Mouse (Mus musculus): ENCODE data around the gene Ttc9. TPM values are rescaled to one million over a fixed set of nuclear protein-coding genes. Genes with fewer than 3 reads are reported as not detected.

The Ttc9 gene
- polyA plus RNA-seq, 1 experiment from 2014 or later = 1.2 TPM

DNA sequence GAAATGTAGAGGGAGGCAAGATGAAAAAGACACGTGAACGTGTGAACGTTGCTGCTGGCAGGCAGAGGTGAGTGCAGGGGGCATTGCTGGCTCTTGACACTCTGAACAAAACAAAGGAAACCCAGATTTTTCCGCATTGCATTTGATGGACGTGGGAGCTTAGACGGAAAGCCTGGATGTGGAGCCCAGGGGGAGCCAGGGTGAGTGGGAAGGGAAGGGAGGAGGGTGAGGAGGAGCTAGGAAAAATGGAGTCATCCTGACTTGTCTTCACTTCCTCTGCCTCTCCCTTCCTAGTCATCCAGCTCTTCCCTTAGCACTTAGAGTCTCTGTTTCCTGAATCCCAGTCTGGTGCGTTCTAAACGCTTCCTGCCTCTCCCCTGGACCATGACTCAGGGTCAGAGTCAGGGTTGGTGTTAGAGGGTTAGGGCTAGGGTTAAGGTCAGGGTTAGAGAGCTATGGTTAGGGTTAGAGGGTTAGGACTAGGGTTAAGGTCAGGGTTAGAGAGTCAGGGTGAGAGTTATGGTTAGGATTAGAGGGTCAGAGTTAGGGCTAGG, 60.2 kb downstream of the Ttc9 start:
- ATAC-seq = no peak
- TF ChIP-seq CTCF (IDR thresholded peaks at IDR 0.05; ENCODE audit: low read depth) = no peak
- H3K36me3 ChIP-seq (ENCODE audit: control insufficient read depth, insufficient read depth) = no peaks in the 10 kb centered on the region
- no peak overlapping the region for H3K27ac ChIP-seq (ENCODE audit: low read depth, low read length)
- no peaks in the 10 kb centered on the region for H3K9me3 ChIP-seq (ENCODE audit: control insufficient read depth)
- H3K9ac ChIP-seq (ENCODE audit: low read depth, low read length) = no peak overlapping the region
- H3K4me3 ChIP-seq (ENCODE audit: low read depth, low read length) = no peak overlapping the region
- WGBS = 40% methylated on average over 8 of the region's 8 CpGs
- no peaks in the 10 kb centered on the region for H3K4me1 ChIP-seq (replicated peaks; ENCODE audit: control insufficient read depth, insufficient read depth, low read length)
- H3K4me2 ChIP-seq (replicated peaks; ENCODE audit: low read depth) = no peak overlapping the region
- H3K27me3 ChIP-seq (replicated peaks; ENCODE audit: control insufficient read depth, insufficient read depth, low read length) = no peaks in the 10 kb centered on the region

- H3K4me2 ChIP-seq (replicated peaks; ENCODE audit: low read depth) = no peak overlapping the region
- ATAC-seq = peak; percentile 63; the same call in 1 of the 2 replicates
- H3K27me3 ChIP-seq (replicated peaks; ENCODE audit: control insufficient read depth, insufficient read depth, low read length) = no peaks in the 10 kb centered on the region
- no peak for TF ChIP-seq CTCF (IDR thresholded peaks at IDR 0.05; ENCODE audit: low read depth)
- WGBS = 24% methylated on average over 4 of the region's 4 CpGs
- no peak overlapping the region for H3K4me3 ChIP-seq (ENCODE audit: low read depth, low read length)
- no peaks in the 10 kb centered on the region for H3K9me3 ChIP-seq (ENCODE audit: control insufficient read depth)
- no peak overlapping the region for H3K9ac ChIP-seq (ENCODE audit: low read depth, low read length)
- H3K36me3 ChIP-seq (ENCODE audit: control insufficient read depth, insufficient read depth) = no peaks in the 10 kb centered on the region
- no peaks in the 10 kb centered on the region for H3K4me1 ChIP-seq (replicated peaks; ENCODE audit: control insufficient read depth, insufficient read depth, low read length)
- H3K27ac ChIP-seq (ENCODE audit: low read depth, low read length) = no peak overlapping the region
These were observed 67.0 kb downstream of the Ttc9 start for GRCm38 (mm10) chr12:81698011-81698410.

DNA sequence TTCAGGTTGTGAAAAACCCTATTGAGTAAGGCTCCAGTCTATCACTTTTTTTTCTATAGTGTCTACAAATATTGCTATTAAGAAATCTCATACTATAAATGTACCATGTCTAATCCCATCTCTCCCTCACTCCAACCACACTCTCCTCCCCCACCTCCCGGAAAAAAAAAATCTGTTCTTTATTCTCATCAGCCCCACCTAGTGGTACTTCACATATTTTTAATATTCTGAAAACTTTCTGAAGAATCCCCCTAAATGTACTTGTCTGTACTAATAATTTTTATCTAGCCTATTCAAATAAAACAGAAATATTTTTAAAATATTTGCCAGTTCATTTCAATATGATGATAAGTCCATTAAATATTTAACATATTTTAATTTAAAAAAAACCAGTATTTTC, 71.9 kb downstream of the Ttc9 start:
- no peak for ATAC-seq
- Histone ChIP-seq H3K9me3 (ENCODE audit: control insufficient read depth) (no peaks in the 10 kb centered on the region), H3K4me1 (replicated peaks; ENCODE audit: control insufficient read depth, insufficient read depth, low read length) (no peaks in the 10 kb centered on the region), H3K27me3 (replicated peaks; ENCODE audit: control insufficient read depth, insufficient read depth, low read length) (no peaks in the 10 kb centered on the region), H3K4me3 (ENCODE audit: low read depth, low read length) (no peak overlapping the region), H3K27ac (ENCODE audit: low read depth, low read length) (no peak overlapping the region), H3K9ac (ENCODE audit: low read depth, low read length) (no peak overlapping the region), H3K36me3 (ENCODE audit: control insufficient read depth, insufficient read depth) (no peaks in the 10 kb centered on the region), H3K4me2 (replicated peaks; ENCODE audit: low read depth) (no peak overlapping the region)
- WGBS = 3% methylated on average over 1 of the region's 1 CpGs
- peak; percentile 46 for TF ChIP-seq CTCF (IDR thresholded peaks at IDR 0.05; ENCODE audit: low read depth)

DNA sequence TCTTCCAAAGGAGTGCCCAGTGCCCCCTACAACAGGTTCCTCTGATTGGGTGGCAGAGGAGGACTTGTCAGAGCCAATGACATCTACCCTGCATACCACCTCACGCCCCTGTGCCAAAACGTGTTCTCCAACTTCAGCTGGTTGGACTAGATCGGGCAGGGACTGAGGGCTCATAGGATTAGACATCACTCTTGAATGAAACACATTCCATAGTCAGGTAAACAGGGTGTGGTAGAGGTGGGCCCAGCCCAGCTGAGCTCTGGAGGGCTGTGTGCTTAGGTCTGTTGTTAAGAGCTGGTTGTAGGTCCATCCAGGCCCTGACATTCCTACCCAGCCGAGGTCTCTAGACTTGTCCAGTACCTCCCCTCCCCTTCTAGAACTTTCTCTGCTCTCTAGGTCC, 81.6 kb downstream of the Ttc9 start:
- no peaks in the 10 kb centered on the region for H3K9me3 ChIP-seq (ENCODE audit: control insufficient read depth)
- no peak for ATAC-seq
- WGBS = 61% methylated on average over 4 of the region's 4 CpGs

More for the DNA sequence above, 81.6 kb downstream of the Ttc9 start:
- no peak overlapping the region for H3K9ac ChIP-seq (ENCODE audit: low read depth, low read length)
- no peak overlapping the region for H3K27ac ChIP-seq (ENCODE audit: low read depth, low read length)
- H3K4me3 ChIP-seq (ENCODE audit: low read depth, low read length) = no peak overlapping the region
- H3K4me2 ChIP-seq (replicated peaks; ENCODE audit: low read depth) = no peak overlapping the region
- no peaks in the 10 kb centered on the region for H3K36me3 ChIP-seq (ENCODE audit: control insufficient read depth, insufficient read depth)
- no peaks in the 10 kb centered on the region for H3K4me1 ChIP-seq (replicated peaks; ENCODE audit: control insufficient read depth, insufficient read depth, low read length)
- no peaks in the 10 kb centered on the region for H3K27me3 ChIP-seq (replicated peaks; ENCODE audit: control insufficient read depth, insufficient read depth, low read length)
- no peak for TF ChIP-seq CTCF (IDR thresholded peaks at IDR 0.05; ENCODE audit: low read depth)

Other genes with a start within 250 kb of the Ttc9 start
- gene Adam4, start 209.3 kb upstream of the Ttc9 start, polyA plus RNA-seq (2015; fragmentation: Nextera tagmentation; extraction: Ambion mirVana) = 0.43 and 0.61 TPM in 2 replicates
- gene Cox16, start 146.1 kb upstream of the Ttc9 start, polyA plus RNA-seq (2015; fragmentation: Nextera tagmentation; extraction: Ambion mirVana) = 187 and 206 TPM in 2 replicates
- gene Gm20498, start 98.3 kb upstream of the Ttc9 start, polyA plus RNA-seq (2015; fragmentation: Nextera tagmentation; extraction: Ambion mirVana) = 35.4 and 39.9 TPM in 2 replicates
- 37.1 and 41.8 TPM in 2 replicates for gene Synj2bp, start 98.3 kb upstream of the Ttc9 start, polyA plus RNA-seq (2015; fragmentation: Nextera tagmentation; extraction: Ambion mirVana)
- gene Adam21, start 62.8 kb upstream of the Ttc9 start, polyA plus RNA-seq (2015; fragmentation: Nextera tagmentation; extraction: Ambion mirVana) = 0.07 TPM in 1 of 2 replicates, not detected in the other
- 36.2 and 39.4 TPM in 2 replicates for gene Med6, start 36.2 kb upstream of the Ttc9 start, polyA plus RNA-seq (2015; fragmentation: Nextera tagmentation; extraction: Ambion mirVana)
- gene Map3k9, start 149.9 kb downstream of the Ttc9 start, polyA plus RNA-seq (2015; fragmentation: Nextera tagmentation; extraction: Ambion mirVana) = 2.2 and 2.4 TPM in 2 replicates
- 11.0 and 12.4 TPM in 2 replicates for gene Pcnx, start 228.8 kb downstream of the Ttc9 start, polyA plus RNA-seq (2015; fragmentation: Nextera tagmentation; extraction: Ambion mirVana)

Data from intestine, postnatal 0 days (tissue).